ENCODE assay signal across 16 mouse cellular contexts in the genomic region with DNA sequence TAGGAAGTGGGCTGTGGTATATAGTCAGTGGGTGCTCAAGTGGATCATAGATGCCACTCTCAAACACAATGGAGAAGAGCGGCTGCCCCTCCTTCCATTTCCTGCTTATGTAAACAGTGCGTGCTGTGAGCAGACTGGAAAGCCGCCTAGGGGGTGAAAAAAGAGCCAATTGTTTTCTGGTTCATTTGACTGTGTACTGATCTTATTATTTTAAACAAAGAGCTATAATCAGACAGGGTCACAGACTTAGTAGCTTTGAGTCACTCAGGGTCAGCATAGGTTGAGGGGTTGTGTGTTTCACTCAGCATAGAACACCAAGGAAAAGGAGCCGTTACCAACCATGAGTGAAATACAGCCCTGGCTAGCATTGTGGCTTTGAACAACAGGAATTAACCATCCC.
DNase-seq lines count a peak whose midpoint lies in the region; ATAC-seq and TF ChIP-seq lines count a peak whose summit lies in the region.
"Had no signal": no experiment of that assay in that cellular context is flagged by ENCODE, and none has a peak within 500 bp of the region (broad histone marks: within the 10 kb centered on the region; RNA-seq: fewer than 3 reads in every experiment).

No protein-coding gene starts in this region.

- H3K9me3 ChIP-seq in forebrain, embryonic 12.5 days: no peaks in the 10 kb centered on the region
- no peaks in the 10 kb centered on the region; the same call in 1 of the 2 replicates for H3K9me3 ChIP-seq in forebrain, embryonic 10.5 days
- H3K9me3 ChIP-seq in midbrain, embryonic 11.5 days (ENCODE audit: control insufficient read depth, low read length): no peaks in the 10 kb centered on the region
- H3K9me3 ChIP-seq in midbrain, embryonic 16.5 days (replicated peaks; ENCODE audit: control insufficient read depth, low read length, poor library complexity, severe bottlenecking): peaks cover 2% of the 10 kb centered on the region; the same call in 1 of the 2 replicates
- H3K9me3 ChIP-seq in lung, embryonic 16.5 days (ENCODE audit: control insufficient read depth, low read length): no peaks in the 10 kb centered on the region
- H3K9me3 ChIP-seq in neural tube, embryonic 15.5 days (replicated peaks): 0 out of 2 replicates have a peak, but pooled peaks cover 3% of the 10 kb centered on the region
- no peaks in the 10 kb centered on the region for H3K9me3 ChIP-seq in intestine, postnatal 0 days (ENCODE audit: control insufficient read depth)

- 8% methylated on average over 4 of the region's 4 CpGs for WGBS in forebrain, embryonic 12.5 days
- WGBS in forebrain, embryonic 10.5 days: 9% methylated on average over 4 of the region's 4 CpGs
- WGBS in midbrain, embryonic 11.5 days: 16% methylated on average over 4 of the region's 4 CpGs
- 9% methylated on average over 4 of the region's 4 CpGs for WGBS in midbrain, embryonic 16.5 days
- WGBS in lung, embryonic 16.5 days: 17% methylated on average over 4 of the region's 4 CpGs
- 8% methylated on average over 4 of the region's 4 CpGs for WGBS in neural tube, embryonic 15.5 days
- 17% methylated on average over 4 of the region's 4 CpGs for WGBS in intestine, postnatal 0 days

- no peak overlapping the region for H3K4me3 ChIP-seq in forebrain, embryonic 12.5 days (replicated peaks)
- H3K4me3 ChIP-seq in forebrain, embryonic 10.5 days: no peak overlapping the region
- H3K4me3 ChIP-seq in midbrain, embryonic 11.5 days (ENCODE audit: low read depth, low read length): no peak overlapping the region
- H3K4me3 ChIP-seq in midbrain, embryonic 16.5 days (ENCODE audit: low read depth, low read length): no peak overlapping the region
- H3K4me3 ChIP-seq in lung, embryonic 16.5 days (ENCODE audit: low read length): no peak overlapping the region
- no peak overlapping the region for H3K4me3 ChIP-seq in neural tube, embryonic 15.5 days (replicated peaks)
- H3K4me3 ChIP-seq in intestine, postnatal 0 days (ENCODE audit: low read depth, low read length): no peak overlapping the region
- H3K4me3 ChIP-seq: hindbrain, embryonic 13.5 days; neural tube, embryonic 13.5 days had no signal

- H3K9ac ChIP-seq in forebrain, embryonic 12.5 days: no peak overlapping the region
- no peak overlapping the region for H3K9ac ChIP-seq in midbrain, embryonic 11.5 days (ENCODE audit: low read length)
- no peak overlapping the region for H3K9ac ChIP-seq in midbrain, embryonic 16.5 days (ENCODE audit: low read depth, low read length)
- H3K9ac ChIP-seq in lung, embryonic 16.5 days (ENCODE audit: low read length): no peak overlapping the region
- H3K9ac ChIP-seq in neural tube, embryonic 15.5 days (replicated peaks): no peak overlapping the region
- H3K9ac ChIP-seq in intestine, postnatal 0 days (ENCODE audit: low read depth, low read length): no peak overlapping the region
- H3K9ac ChIP-seq: hindbrain, embryonic 13.5 days; neural tube, embryonic 13.5 days had no signal

- DNase-seq in forebrain, embryonic 10.5 days (ENCODE audit: extremely low spot score, low spot score): no peak
- peak; percentile 85 for DNase-seq in midbrain, embryonic 11.5 days (ENCODE audit: low spot score, missing footprints)
- no peak for DNase-seq in urinary bladder, postnatal 14 days (ENCODE audit: low spot score)
- DNase-seq: adrenal gland, postnatal 36 days; cerebellum, postnatal 14 days; gastrocnemius, postnatal 36 days; kidney, postnatal 14 days; layer of hippocampus, adult 9-11 months had no signal

- H3K4me1 ChIP-seq in forebrain, embryonic 12.5 days: peaks cover 7% of the 10 kb centered on the region; the same call in 1 of the 2 replicates
- peaks cover 13% of the 10 kb centered on the region for H3K4me1 ChIP-seq in forebrain, embryonic 10.5 days
- H3K4me1 ChIP-seq in midbrain, embryonic 11.5 days (ENCODE audit: control insufficient read depth, insufficient read depth, low read length): no peaks in the 10 kb centered on the region
- H3K4me1 ChIP-seq in midbrain, embryonic 16.5 days (ENCODE audit: control insufficient read depth, insufficient read depth, low read length): 0 out of 2 replicates have a peak, but pooled peaks cover 2% of the 10 kb centered on the region
- H3K4me1 ChIP-seq in lung, embryonic 16.5 days (replicated peaks; ENCODE audit: control insufficient read depth, insufficient read depth, low read length): no peaks in the 10 kb centered on the region
- H3K4me1 ChIP-seq in neural tube, embryonic 15.5 days: 0 out of 2 replicates have a peak, but pooled peaks cover 6% of the 10 kb centered on the region
- H3K4me1 ChIP-seq in intestine, postnatal 0 days (replicated peaks; ENCODE audit: control insufficient read depth, insufficient read depth, low read length): no peaks in the 10 kb centered on the region

- no peaks in the 10 kb centered on the region for H3K36me3 ChIP-seq in forebrain, embryonic 12.5 days (replicated peaks)
- no peaks in the 10 kb centered on the region for H3K36me3 ChIP-seq in forebrain, embryonic 10.5 days (replicated peaks)
- no peaks in the 10 kb centered on the region for H3K36me3 ChIP-seq in midbrain, embryonic 11.5 days (ENCODE audit: control insufficient read depth, insufficient read depth, low read length)
- H3K36me3 ChIP-seq in midbrain, embryonic 16.5 days (ENCODE audit: control insufficient read depth, insufficient read depth, low read length): no peaks in the 10 kb centered on the region
- no peaks in the 10 kb centered on the region for H3K36me3 ChIP-seq in lung, embryonic 16.5 days (ENCODE audit: control insufficient read depth, insufficient read depth, low read length)
- H3K36me3 ChIP-seq in neural tube, embryonic 15.5 days: no peaks in the 10 kb centered on the region
- no peaks in the 10 kb centered on the region for H3K36me3 ChIP-seq in intestine, postnatal 0 days (ENCODE audit: control insufficient read depth, insufficient read depth)
- H3K36me3 ChIP-seq: hindbrain, embryonic 13.5 days; neural tube, embryonic 13.5 days had no signal

- no peak overlapping the region for H3K4me2 ChIP-seq in forebrain, embryonic 12.5 days
- no peak overlapping the region for H3K4me2 ChIP-seq in midbrain, embryonic 11.5 days
- H3K4me2 ChIP-seq in midbrain, embryonic 16.5 days (ENCODE audit: low read length): no peak overlapping the region
- H3K4me2 ChIP-seq in lung, embryonic 16.5 days (ENCODE audit: low read depth, low read length): no peak overlapping the region
- H3K4me2 ChIP-seq in neural tube, embryonic 15.5 days: no peak overlapping the region
- H3K4me2 ChIP-seq in intestine, postnatal 0 days (replicated peaks; ENCODE audit: low read depth): no peak overlapping the region
- H3K4me2 ChIP-seq: hindbrain, embryonic 13.5 days; liver, embryonic 11.5 days; neural tube, embryonic 13.5 days had no signal

- H3K27me3 ChIP-seq in forebrain, embryonic 12.5 days: no peaks in the 10 kb centered on the region
- peaks cover 19% of the 10 kb centered on the region for H3K27me3 ChIP-seq in forebrain, embryonic 10.5 days (ENCODE audit: poor library complexity, severe bottlenecking)
- no peaks in the 10 kb centered on the region for H3K27me3 ChIP-seq in midbrain, embryonic 11.5 days (ENCODE audit: control insufficient read depth, insufficient read depth, low read length)
- no peaks in the 10 kb centered on the region for H3K27me3 ChIP-seq in midbrain, embryonic 16.5 days (ENCODE audit: control insufficient read depth, insufficient read depth, low read depth, low read length)
- H3K27me3 ChIP-seq in lung, embryonic 16.5 days (ENCODE audit: control insufficient read depth, insufficient read depth, low read depth, low read length): no peaks in the 10 kb centered on the region
- no peaks in the 10 kb centered on the region for H3K27me3 ChIP-seq in neural tube, embryonic 15.5 days (replicated peaks)
- H3K27me3 ChIP-seq in intestine, postnatal 0 days (replicated peaks; ENCODE audit: control insufficient read depth, insufficient read depth, low read length): no peaks in the 10 kb centered on the region
- H3K27me3 ChIP-seq: hindbrain, embryonic 13.5 days; neural tube, embryonic 13.5 days had no signal

- ATAC-seq in forebrain, embryonic 12.5 days (ENCODE audit: low FRiP score): peak; percentile 44; the same call in 1 of the 2 replicates
- ATAC-seq in midbrain, embryonic 11.5 days (ENCODE audit: low FRiP score): peak; percentile 83
- ATAC-seq in midbrain, embryonic 16.5 days: no peak
- ATAC-seq in lung, embryonic 16.5 days (ENCODE audit: low read depth): peak; percentile 64; the same call in 1 of the 2 replicates
- ATAC-seq in neural tube, embryonic 15.5 days (ENCODE audit: low FRiP score): peak; percentile 14; the same call in 1 of the 2 replicates
- no peak for ATAC-seq in intestine, postnatal 0 days

- TF ChIP-seq CTCF in intestine, postnatal 0 days (IDR thresholded peaks at IDR 0.05; ENCODE audit: low read depth): no peak

- no peak overlapping the region for H3K27ac ChIP-seq in forebrain, embryonic 12.5 days
- H3K27ac ChIP-seq in forebrain, embryonic 10.5 days: no peak overlapping the region
- H3K27ac ChIP-seq in midbrain, embryonic 11.5 days (ENCODE audit: low read depth, low read length): no peak overlapping the region
- H3K27ac ChIP-seq in midbrain, embryonic 16.5 days (ENCODE audit: low read length): no peak overlapping the region
- H3K27ac ChIP-seq in lung, embryonic 16.5 days (ENCODE audit: low read length): 0 out of 2 replicates have a peak overlapping the region, but pooled peaks have one; percentile 16
- no peak overlapping the region for H3K27ac ChIP-seq in neural tube, embryonic 15.5 days (replicated peaks)
- no peak overlapping the region for H3K27ac ChIP-seq in intestine, postnatal 0 days (ENCODE audit: low read depth, low read length)
- H3K27ac ChIP-seq: hindbrain, embryonic 13.5 days; neural tube, embryonic 13.5 days had no signal

Comparison
In these comparisons a context has a peak if more than half of its experiments do, and no peak if none do; other contexts are left out.
1. ATAC-seq: peak in forebrain, embryonic 12.5 days (single experiment), midbrain, embryonic 11.5 days (single experiment), lung, embryonic 16.5 days (single experiment) and neural tube, embryonic 15.5 days (single experiment); none in midbrain, embryonic 16.5 days (single experiment) and intestine, postnatal 0 days (single experiment).